Mouse (Mus musculus): Measurements from ENCODE around the gene Zfp334. TPM values are rescaled to one million over a fixed set of nuclear protein-coding genes. Genes with fewer than 3 reads are reported as not detected.
A peak's percentile ranks its signal among the peaks of the same experiment; 100 is the strongest.

The Zfp334 gene
- total RNA-seq, 1 experiment from 2014 or later = not detected

DNA sequence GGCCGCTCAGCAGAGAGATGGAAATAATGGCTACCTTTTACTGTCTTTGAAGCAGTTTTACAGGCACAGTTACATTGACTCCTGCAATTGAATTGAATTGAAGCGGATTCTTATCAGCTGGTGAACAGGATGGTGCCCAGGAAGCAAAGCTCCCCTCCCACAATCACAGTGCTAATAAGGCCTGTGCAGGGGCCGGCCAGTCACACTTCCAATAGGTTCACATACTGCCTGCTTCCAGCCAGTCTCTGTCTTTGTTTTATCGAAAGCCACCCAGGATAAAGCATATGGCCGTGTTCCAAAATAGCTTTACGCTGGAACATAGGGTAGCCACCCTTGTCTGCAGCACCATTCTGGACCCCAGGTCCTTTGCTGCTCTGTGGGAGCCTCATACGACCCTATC is 60.7 kb downstream of the Zfp334 start:
- ATAC-seq (ENCODE audit: extremely low read depth, insufficient number of reproducible peaks, low FRiP score, poor library complexity, severe bottlenecking) = no peak

DNA sequence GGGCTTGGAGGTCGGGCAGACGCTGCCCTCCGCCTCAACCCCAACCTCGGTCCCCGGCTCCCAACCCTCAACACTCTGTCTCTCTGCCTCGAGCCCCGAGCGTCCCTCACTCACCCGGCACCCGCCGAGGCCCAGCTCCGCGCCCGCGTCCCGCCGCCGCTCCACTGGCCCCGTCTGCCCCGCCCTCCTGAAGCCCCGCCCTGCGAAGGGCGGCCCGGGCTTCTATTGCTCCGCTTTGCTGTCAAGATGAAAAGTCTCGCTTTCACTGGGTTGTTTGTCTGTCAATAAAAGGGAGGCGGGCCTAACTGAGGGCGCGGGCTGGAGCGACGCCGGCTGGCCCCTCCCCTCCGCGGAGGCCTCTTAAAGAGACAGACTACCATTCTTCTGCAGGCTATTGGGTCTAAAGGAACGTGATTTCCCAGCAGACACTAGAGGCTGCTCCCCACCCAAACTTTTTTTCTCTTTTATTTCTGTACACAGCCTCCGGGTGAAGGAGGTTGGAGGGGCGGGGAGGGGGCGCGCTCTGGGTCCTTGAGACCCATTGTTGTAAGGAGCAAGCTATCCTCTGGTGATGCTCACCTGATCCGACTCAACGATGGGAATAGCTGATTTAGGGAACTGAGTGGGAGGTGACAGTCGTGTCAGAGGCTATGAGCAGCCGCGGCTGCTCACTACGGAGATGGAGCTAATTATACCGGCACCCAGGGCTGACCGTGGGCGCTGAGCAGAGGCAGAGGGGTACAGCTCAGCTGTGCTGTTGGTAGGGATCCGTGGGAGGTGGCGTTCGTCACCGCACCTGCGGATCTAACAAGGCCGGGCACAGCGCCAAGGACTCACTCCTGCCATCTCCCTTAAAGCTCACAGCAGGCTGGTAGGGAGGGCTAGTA is 61.5 kb downstream of the Zfp334 start, which contains the start of gene Elmo2:
Gene Elmo2 (minus strand): TSS at position 176 of the 887 bp plus-strand sequence.
- ATAC-seq (ENCODE audit: extremely low read depth, insufficient number of reproducible peaks, low FRiP score, poor library complexity, severe bottlenecking) = peak; percentile 95

DNA sequence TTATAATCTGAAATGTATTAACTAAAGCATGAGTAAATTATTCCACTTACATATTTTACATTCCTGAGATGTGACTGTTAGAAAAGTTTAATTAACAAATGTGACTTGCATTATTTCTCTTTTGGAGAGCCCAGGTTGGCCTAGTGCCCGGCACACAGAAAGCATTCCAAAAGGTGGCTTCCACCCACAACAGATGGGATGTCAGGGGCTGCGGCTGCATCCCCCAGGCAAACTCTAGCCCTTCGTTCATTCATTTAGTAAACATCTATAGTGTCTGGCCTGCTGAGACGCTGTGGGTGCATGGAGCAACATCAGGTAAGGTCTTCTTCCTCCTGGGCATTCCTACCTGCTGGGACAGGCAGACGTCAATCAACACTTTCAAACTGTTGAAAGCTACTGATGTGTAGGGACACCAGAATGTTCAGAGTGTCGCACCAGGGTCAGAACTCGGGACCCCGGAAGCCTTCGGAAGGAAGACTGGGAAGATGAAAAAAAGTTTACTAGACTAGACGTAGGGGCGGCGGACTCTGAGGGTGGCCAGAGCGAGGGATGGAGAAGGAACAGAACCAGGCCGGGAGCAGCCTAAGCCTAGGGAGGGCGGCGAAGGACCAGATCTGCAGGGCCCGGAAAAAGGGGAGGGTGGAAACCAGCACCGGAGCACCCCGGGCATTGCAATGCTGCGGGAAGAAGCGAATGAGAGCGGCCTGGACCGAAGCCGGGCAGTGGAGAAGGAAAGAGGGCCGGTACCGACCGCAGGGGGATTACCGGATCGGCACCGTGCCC is 62.3 kb downstream of the Zfp334 start:
- ATAC-seq (ENCODE audit: extremely low read depth, insufficient number of reproducible peaks, low FRiP score, poor library complexity, severe bottlenecking) = no peak

Other genes starting within 250 kb of the Zfp334 start
- 0.25 TPM in 1 of 2 replicates, not detected in the other for gene Cdh22, start 153.4 kb downstream of the Zfp334 start, total RNA-seq (2017)
- gene Slc35c2, start 100.4 kb downstream of the Zfp334 start, total RNA-seq (2017) = 38.2 and 45.3 TPM in 2 replicates
- 23.8 and 26.0 TPM in 2 replicates for gene Elmo2, start 61.8 kb downstream of the Zfp334 start, total RNA-seq (2017)
- gene Zfp663, start 19.5 kb downstream of the Zfp334 start, total RNA-seq (2017) = not detected in 2 replicates
- gene Ocstamp, start 12.1 kb upstream of the Zfp334 start, total RNA-seq (2017) = not detected in 2 replicates
- gene Slc13a3, start 85.0 kb upstream of the Zfp334 start, total RNA-seq (2017) = not detected in 2 replicates
- gene Trp53rka, start 105.1 kb upstream of the Zfp334 start, total RNA-seq (2017) = 8.6 and 10.4 TPM in 2 replicates
- not detected in 2 replicates for gene Slc2a10, start 115.5 kb upstream of the Zfp334 start, total RNA-seq (2017)
- gene Eya2, start 206.8 kb upstream of the Zfp334 start, total RNA-seq (2017) = 1.7 and 5.0 TPM in 2 replicates